Mouse (Mus musculus): Measurements from ENCODE around the gene Unc119b. TPM values are rescaled to one million over a fixed set of nuclear protein-coding genes. Genes with fewer than 3 reads are reported as not detected.

The Unc119b gene
- polyA plus RNA-seq, 1 experiment from 2014 or later = 21.8 TPM

GRCm38 (mm10) chr5:115159165-115159564 lies 24.4 kb upstream of the Unc119b start:
- peak overlapping the region; percentile 94 for H3K4me2 ChIP-seq (replicated peaks; ENCODE audit: low read depth, low read length)
- H3K27me3 ChIP-seq (replicated peaks; ENCODE audit: insufficient read depth, low read length) = no peaks in the 10 kb centered on the region
- no peaks in the 10 kb centered on the region for H3K36me3 ChIP-seq (ENCODE audit: insufficient read depth, low read length)
- peak overlapping the region; percentile 95 for H3K27ac ChIP-seq (ENCODE audit: low read length)
- peaks cover 24% of the 10 kb centered on the region; the same call in 1 of the 2 replicates for H3K4me1 ChIP-seq (ENCODE audit: insufficient read depth, low read depth, low read length)
- H3K9me3 ChIP-seq (ENCODE audit: low read length) = no peaks in the 10 kb centered on the region
- WGBS = 32% methylated on average over 12 of the region's 12 CpGs
- ATAC-seq (no peak), DNase-seq (ENCODE audit: low spot score) (no peak)
- H3K9ac ChIP-seq (replicated peaks; ENCODE audit: low read depth) = peak overlapping the region; percentile 59; the same call in 1 of the 2 replicates
- TF ChIP-seq EP300 (IDR thresholded peaks at IDR 0.05) = no peak
- TF ChIP-seq CTCF (IDR thresholded peaks at IDR 0.05) = no peak
- peak overlapping the region; percentile 71 for H3K4me3 ChIP-seq (ENCODE audit: low read depth, low read length)

DNA sequence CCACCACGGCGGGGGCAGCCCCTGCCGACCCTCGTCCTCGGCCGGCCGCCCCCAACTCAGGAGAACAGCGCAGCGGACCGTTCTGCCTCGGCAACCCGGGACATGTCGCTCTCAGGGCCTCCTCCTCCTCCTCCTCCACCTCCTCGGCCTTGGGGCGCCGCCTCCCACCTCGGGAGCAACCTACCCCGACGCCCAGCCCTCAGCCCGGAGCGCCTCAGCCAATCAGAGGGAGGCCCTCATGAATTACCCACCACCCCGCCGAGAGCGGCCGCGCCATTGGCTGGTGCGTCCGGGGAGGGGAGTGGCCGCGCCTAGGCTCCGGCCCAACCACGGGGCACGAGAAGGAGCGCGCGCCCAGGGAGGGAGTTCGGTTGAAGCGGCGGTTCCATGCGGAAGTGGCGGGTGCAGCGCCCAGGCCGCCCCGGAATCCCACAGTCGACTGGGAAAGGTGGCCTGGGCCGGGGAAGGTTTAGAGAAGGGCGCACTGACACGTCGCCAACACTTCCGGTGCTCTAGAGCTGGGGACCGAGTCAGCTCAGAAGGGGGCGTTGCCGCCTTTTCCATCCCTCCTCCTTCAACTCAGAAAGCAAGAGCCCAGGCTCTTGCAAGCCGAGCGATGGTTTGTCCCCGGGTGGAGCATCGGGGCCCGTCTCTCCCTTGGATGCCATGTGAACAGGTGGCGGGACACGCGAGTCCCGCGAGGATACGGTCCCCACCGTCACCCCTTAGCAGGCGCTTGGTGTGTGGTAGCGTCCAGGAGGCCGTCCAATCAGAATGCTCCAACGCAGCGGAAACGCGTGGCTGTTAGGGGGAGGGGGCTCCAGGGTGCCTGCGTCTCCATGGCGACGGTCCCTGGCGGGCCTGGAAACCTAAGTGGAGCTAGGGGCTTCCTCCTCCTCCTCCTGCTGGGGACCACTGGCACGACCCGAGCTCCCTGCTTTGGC lies 23.5 kb upstream of the Unc119b start, which contains the start of gene Mlec:
Gene Mlec (minus strand): TSS at position 140 of the 944 bp plus-strand sequence.
- Histone ChIP-seq H3K27me3 (replicated peaks; ENCODE audit: insufficient read depth, low read length) (no peaks in the 10 kb centered on the region), H3K4me2 (replicated peaks; ENCODE audit: low read depth, low read length) (peak within 1 kb of the TSS; percentile 94), H3K9ac (replicated peaks; ENCODE audit: low read depth) (peak within 1 kb of the TSS; percentile 71), H3K4me3 (ENCODE audit: low read depth, low read length) (peak within 1 kb of the TSS; percentile 71), H3K4me1 (ENCODE audit: insufficient read depth, low read depth, low read length) (peaks cover 24% of the 10 kb centered on the region; the same call in 1 of the 2 replicates), H3K27ac (ENCODE audit: low read length) (peak within 1 kb of the TSS; percentile 95), H3K9me3 (ENCODE audit: low read length) (no peaks in the 10 kb centered on the region), H3K36me3 (ENCODE audit: insufficient read depth, low read length) (no peaks in the 10 kb centered on the region)
- 3% methylated on average over 68 of the region's 78 CpGs for WGBS
- DNase-seq (ENCODE audit: low spot score) (peak; percentile 99), ATAC-seq (peak; percentile 98)
- peak; percentile 30 for TF ChIP-seq CTCF (IDR thresholded peaks at IDR 0.05)
- peak; percentile 59; the same call in 1 of the 2 replicates for TF ChIP-seq EP300 (IDR thresholded peaks at IDR 0.05)

GRCm38 (mm10) chr5:115156933-115157589 lies 22.3 kb upstream of the Unc119b start:
- peak; percentile 47 for DNase-seq (ENCODE audit: low spot score)
- Histone ChIP-seq H3K4me2 (replicated peaks; ENCODE audit: low read depth, low read length) (peak overlapping the region; percentile 94), H3K36me3 (ENCODE audit: insufficient read depth, low read length) (no peaks in the 10 kb centered on the region), H3K4me1 (ENCODE audit: insufficient read depth, low read depth, low read length) (peaks cover 24% of the 10 kb centered on the region; the same call in 1 of the 2 replicates), H3K27ac (ENCODE audit: low read length) (peak overlapping the region; percentile 95), H3K9me3 (ENCODE audit: low read length) (no peaks in the 10 kb centered on the region), H3K4me3 (ENCODE audit: low read depth, low read length) (peak overlapping the region; percentile 71), H3K27me3 (replicated peaks; ENCODE audit: insufficient read depth, low read length) (no peaks in the 10 kb centered on the region), H3K9ac (replicated peaks; ENCODE audit: low read depth) (peak overlapping the region; percentile 71)
- 2% methylated on average over 25 of the region's 26 CpGs for WGBS
- TF ChIP-seq CTCF (IDR thresholded peaks at IDR 0.05) = no peak
- no peak for TF ChIP-seq EP300 (IDR thresholded peaks at IDR 0.05)
- ATAC-seq = no peak

DNA sequence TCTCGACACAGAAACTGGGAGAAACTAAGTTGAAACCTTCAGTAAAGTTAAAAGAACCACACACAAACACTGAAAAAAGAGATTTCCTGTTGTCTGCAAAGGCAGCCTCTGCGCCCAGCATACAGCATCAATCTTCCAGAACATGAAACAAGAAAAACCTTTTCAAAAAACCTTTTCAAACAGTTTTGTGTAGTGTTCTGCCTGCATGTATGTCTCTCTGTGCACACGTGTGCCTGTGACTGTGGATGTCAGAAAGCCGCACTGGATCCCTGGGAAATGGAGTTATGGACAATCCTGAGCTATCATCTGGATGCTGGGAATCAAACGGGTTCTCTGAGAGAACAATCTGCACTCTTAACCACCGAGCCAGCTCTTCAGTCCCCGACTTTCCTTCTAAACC lies 21.6 kb upstream of the Unc119b start:
- no peaks in the 10 kb centered on the region for H3K36me3 ChIP-seq (ENCODE audit: insufficient read depth, low read length)
- peak overlapping the region; percentile 71 for H3K4me3 ChIP-seq (ENCODE audit: low read depth, low read length)
- no peak overlapping the region for H3K27ac ChIP-seq (ENCODE audit: low read length)
- no peaks in the 10 kb centered on the region for H3K27me3 ChIP-seq (replicated peaks; ENCODE audit: insufficient read depth, low read length)
- no peaks in the 10 kb centered on the region for H3K9me3 ChIP-seq (ENCODE audit: low read length)
- WGBS = 30% methylated on average over 7 of the region's 7 CpGs
- H3K4me2 ChIP-seq (replicated peaks; ENCODE audit: low read depth, low read length) = peak overlapping the region; percentile 94
- TF ChIP-seq EP300 (IDR thresholded peaks at IDR 0.05) (no peak), CTCF (IDR thresholded peaks at IDR 0.05) (no peak)
- peak overlapping the region; percentile 20; the same call in 1 of the 2 replicates for H3K9ac ChIP-seq (replicated peaks; ENCODE audit: low read depth)
- no peak for ATAC-seq
- DNase-seq (ENCODE audit: low spot score) = no peak
- H3K4me1 ChIP-seq (ENCODE audit: insufficient read depth, low read depth, low read length) = peaks cover 24% of the 10 kb centered on the region; the same call in 1 of the 2 replicates

DNA sequence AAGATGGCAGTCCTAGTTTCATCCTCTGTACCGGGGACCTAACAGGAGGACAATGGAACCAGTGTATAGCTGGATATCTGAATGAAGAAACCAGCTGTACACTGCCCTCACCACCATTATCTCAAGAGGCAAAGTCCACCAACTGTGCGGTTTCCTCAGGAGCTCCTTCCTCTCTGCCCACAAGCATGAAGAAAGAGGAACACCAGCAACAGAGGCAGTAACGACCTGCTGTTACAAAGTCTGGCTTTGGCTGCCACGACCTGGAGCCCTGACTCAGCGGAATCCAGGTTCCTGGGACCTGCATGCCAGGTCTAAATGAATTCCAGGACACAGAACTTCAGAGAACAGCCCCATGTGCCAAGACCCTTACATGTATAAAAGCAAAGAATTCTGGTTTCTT lies 21.1 kb upstream of the Unc119b start:
- Histone ChIP-seq H3K9ac (replicated peaks; ENCODE audit: low read depth) (0 out of 2 replicates have a peak overlapping the region, but pooled peaks have one; percentile 20), H3K27ac (ENCODE audit: low read length) (no peak overlapping the region), H3K4me3 (ENCODE audit: low read depth, low read length) (peak overlapping the region; percentile 71; the same call in 1 of the 2 replicates), H3K36me3 (ENCODE audit: insufficient read depth, low read length) (no peaks in the 10 kb centered on the region; the same call in 1 of the 2 replicates), H3K27me3 (replicated peaks; ENCODE audit: insufficient read depth, low read length) (no peaks in the 10 kb centered on the region), H3K4me2 (replicated peaks; ENCODE audit: low read depth, low read length) (peak overlapping the region; percentile 94), H3K9me3 (ENCODE audit: low read length) (no peaks in the 10 kb centered on the region), H3K4me1 (ENCODE audit: insufficient read depth, low read depth, low read length) (peaks cover 24% of the 10 kb centered on the region; the same call in 1 of the 2 replicates)
- TF ChIP-seq EP300 (IDR thresholded peaks at IDR 0.05) (no peak), CTCF (IDR thresholded peaks at IDR 0.05) (no peak)
- WGBS = 19% methylated on average over 5 of the region's 5 CpGs
- ATAC-seq = no peak
- peak; percentile 22 for DNase-seq (ENCODE audit: low spot score)
